Mouse (Mus musculus): ENCODE results near the gene Tnnt1.

- TF ChIP-seq CTCF (IDR thresholded peaks at IDR 0.05; ENCODE audit: insufficient read depth, low read depth, low read length), result no peak
- TF ChIP-seq POLR2A (IDR thresholded peaks at IDR 0.05; ENCODE audit: insufficient read depth, low read depth, low read length), result no peak
Measured at GRCm38 (mm10) chr7:4541344-4541743, 25.2 kb upstream of the Tnnt1 start.

Measured in olfactory bulb, adult 2 months (tissue).